Mouse (Mus musculus) ES-Bruce4 (cell line): ENCODE results near the gene Pck2.

Experiments
- CTCF ChIP-seq: IDR thresholded peaks from one replicate; pipeline ENCODE4 v1.8.1; 2011; ENCODE audit warnings: low read depth, low read length
- EP300 ChIP-seq: IDR thresholded peaks from 2 replicates; pipeline ENCODE4 v1.6.1; 2011; ENCODE audit warnings: low read depth, low read length; ENCODE audit not compliant: insufficient read depth
- POLR2A ChIP-seq: IDR thresholded peaks from one replicate; pipeline ENCODE4 v1.8.1; 2011; ENCODE audit warnings: low read length; ENCODE audit not compliant: insufficient read depth

GRCm38 (mm10) chr14:55540787-55541321, 788 bp downstream of the Pck2 start:
- TF ChIP-seq EP300 (no peak), CTCF (no peak), POLR2A (no peak)
